In the genomic region with DNA sequence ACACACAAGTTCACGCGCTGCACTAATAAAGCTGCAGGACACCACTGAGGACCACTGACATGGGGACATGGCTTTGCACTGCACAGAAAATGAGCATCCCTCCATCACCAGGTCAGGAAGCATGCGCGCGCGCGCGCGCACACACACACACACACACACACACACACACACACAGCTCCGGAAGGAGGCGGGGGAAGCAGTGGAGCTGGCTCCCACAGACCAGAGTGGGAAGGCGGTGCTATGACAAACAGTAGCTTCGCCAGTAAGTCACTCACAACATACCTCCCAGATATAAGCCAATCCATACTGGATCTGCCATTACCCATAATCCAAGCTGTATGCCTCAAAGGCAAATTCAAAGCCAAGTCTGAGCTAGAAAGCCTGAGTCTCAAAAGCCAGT, we compare ENCODE assay signal across 9 mouse cellular contexts. TPM values are rescaled to one million over a fixed set of nuclear protein-coding genes. Genes with fewer than 3 reads are reported as not detected.
DNase-seq lines count a peak whose midpoint lies in the region; ATAC-seq and TF ChIP-seq lines count a peak whose summit lies in the region.
"Had no signal": no experiment of that assay in that cellular context is flagged by ENCODE, and none has a peak within 500 bp of the region (broad histone marks: within the 10 kb centered on the region; RNA-seq: fewer than 3 reads in every experiment).

No protein-coding gene starts in this region.

- H3K27me3 ChIP-seq in heart, embryonic 12.5 days (replicated peaks): no peaks in the 10 kb centered on the region
- no peaks in the 10 kb centered on the region for H3K27me3 ChIP-seq in limb, embryonic 14.5 days (ENCODE audit: control insufficient read depth, insufficient read depth, low read length)

- H3K36me3 ChIP-seq in heart, embryonic 12.5 days: peaks cover 51% of the 10 kb centered on the region
- H3K36me3 ChIP-seq in limb, embryonic 14.5 days (ENCODE audit: control insufficient read depth, insufficient read depth, low read length): peaks cover 42% of the 10 kb centered on the region

- H3K4me3 ChIP-seq in heart, embryonic 12.5 days: peak overlapping the region; percentile 65; the same call in 1 of the 2 replicates
- H3K4me3 ChIP-seq in limb, embryonic 14.5 days (replicated peaks; ENCODE audit: low read length): no peak overlapping the region; the same call in 1 of the 2 replicates

- no peaks in the 10 kb centered on the region; the same call in 1 of the 2 replicates for H3K9me3 ChIP-seq in heart, embryonic 12.5 days (replicated peaks)
- no peaks in the 10 kb centered on the region for H3K9me3 ChIP-seq in limb, embryonic 14.5 days (ENCODE audit: control insufficient read depth, low read length)

- ATAC-seq in heart, embryonic 12.5 days (ENCODE audit: insufficient number of reproducible peaks, low FRiP score): no peak
- ATAC-seq in limb, embryonic 14.5 days (ENCODE audit: low FRiP score, low read depth): no peak

- H3K9ac ChIP-seq in heart, embryonic 12.5 days: peak overlapping the region; percentile 76
- H3K9ac ChIP-seq in limb, embryonic 14.5 days (ENCODE audit: low read depth, low read length, severe bottlenecking): peak overlapping the region; percentile 55; the same call in 1 of the 2 replicates

- 98% methylated on average over 13 of the region's 13 CpGs for WGBS in heart, embryonic 12.5 days
- WGBS in limb, embryonic 14.5 days: 97% methylated on average over 13 of the region's 13 CpGs

- no peak overlapping the region for H3K27ac ChIP-seq in heart, embryonic 12.5 days (ENCODE audit: poor library complexity, severe bottlenecking)
- no peak overlapping the region for H3K27ac ChIP-seq in limb, embryonic 14.5 days (replicated peaks; ENCODE audit: low read depth, low read length)

- no peak for DNase-seq in heart, postnatal 4 days
- peak; percentile 50 for DNase-seq in thymus, postnatal 0 days (ENCODE audit: low spot score)
- DNase-seq in thymus, postnatal 4 days: no peak
- no peak for DNase-seq in limb, embryonic 14.5 days (ENCODE audit: low spot score)
- DNase-seq in left cerebral cortex, adult 11 months (ENCODE audit: low spot score): no peak
- DNase-seq in retina, embryonic 14.5 days (ENCODE audit: low spot score): no peak
- DNase-seq in cerebellum, postnatal 14 days: no peak
- DNase-seq: kidney, adult 2 months had no signal

- H3K4me2 ChIP-seq in heart, embryonic 12.5 days: peak overlapping the region; percentile 78
- peak overlapping the region; percentile 55; the same call in 1 of the 2 replicates for H3K4me2 ChIP-seq in limb, embryonic 14.5 days (replicated peaks; ENCODE audit: low read depth, low read length, severe bottlenecking)

- H3K4me1 ChIP-seq in heart, embryonic 12.5 days (replicated peaks): peaks cover 13% of the 10 kb centered on the region
- peaks cover 6% of the 10 kb centered on the region; the same call in 1 of the 2 replicates for H3K4me1 ChIP-seq in limb, embryonic 14.5 days (ENCODE audit: control insufficient read depth, insufficient read depth, low read length)

- no peak for TF ChIP-seq POLR2A in limb, embryonic 14.5 days (IDR thresholded peaks at IDR 0.05; ENCODE audit: borderline replicate concordance, extremely low read depth, insufficient read depth, insufficient read length)

RNA-seq across cellular contexts. Expression of gene Pold1, which starts 1.6 kb away (rescaled TPM):
- polyA plus RNA-seq in heart, embryonic 12.5 days (2016; fragmentation: Nextera tagmentation; extraction: Ambion mirVana): 63.1 and 68.1 TPM in 2 replicates
- total RNA-seq in heart, postnatal 4 days (2021): 10 to 100 TPM; 42.4 to 46.5 TPM
- polyA plus RNA-seq in thymus, postnatal 0 days (2015; fragmentation: Nextera tagmentation; extraction: Ambion mirVana): 104 and 118 TPM in 2 replicates
- 102 and 133 TPM in 2 replicates for polyA plus RNA-seq in limb, embryonic 14.5 days (2012; rRNA removed)
- polyA plus RNA-seq in limb, embryonic 14.5 days (2014; fragmentation: Nextera tagmentation; extraction: Ambion mirVana): 62.1 and 63.1 TPM in 2 replicates

RNA-seq across cellular contexts. Expression of gene Nr1h2, which starts 6.7 kb away (rescaled TPM):
- polyA plus RNA-seq in heart, embryonic 12.5 days (2016; fragmentation: Nextera tagmentation; extraction: Ambion mirVana): 54.7 and 55.3 TPM in 2 replicates
- total RNA-seq in heart, postnatal 4 days (2021): 10 to 100 TPM; 45.5 to 47.2 TPM
- polyA plus RNA-seq in thymus, postnatal 0 days (2015; fragmentation: Nextera tagmentation; extraction: Ambion mirVana): 96.9 and 101 TPM in 2 replicates
- 88.9 and 117 TPM in 2 replicates for polyA plus RNA-seq in limb, embryonic 14.5 days (2012; rRNA removed)
- 63.8 and 75.9 TPM in 2 replicates for polyA plus RNA-seq in limb, embryonic 14.5 days (2014; fragmentation: Nextera tagmentation; extraction: Ambion mirVana)

RNA-seq across cellular contexts. Expression of gene Spib, which starts 15.2 kb away (rescaled TPM):
- polyA plus RNA-seq in heart, embryonic 12.5 days (2016; fragmentation: Nextera tagmentation; extraction: Ambion mirVana): 0.15 TPM in 1 of 2 replicates, not detected in the other
- total RNA-seq in heart, postnatal 4 days (2021): under 1 TPM; 0.43 to 0.76 TPM
- 16.3 and 17.7 TPM in 2 replicates for polyA plus RNA-seq in thymus, postnatal 0 days (2015; fragmentation: Nextera tagmentation; extraction: Ambion mirVana)
- polyA plus RNA-seq in limb, embryonic 14.5 days (2012; rRNA removed): 1.1 and 1.5 TPM in 2 replicates
- polyA plus RNA-seq in limb, embryonic 14.5 days (2014; fragmentation: Nextera tagmentation; extraction: Ambion mirVana): 0.43 and 0.59 TPM in 2 replicates

RNA-seq across cellular contexts. Expression of gene Mybpc2, which starts 22.6 kb away (rescaled TPM):
- 0.94 and 1.2 TPM in 2 replicates for polyA plus RNA-seq in heart, embryonic 12.5 days (2016; fragmentation: Nextera tagmentation; extraction: Ambion mirVana)
- total RNA-seq in heart, postnatal 4 days (2021): 10 to 100 TPM; 15.3 to 15.8 TPM
- polyA plus RNA-seq in thymus, postnatal 0 days (2015; fragmentation: Nextera tagmentation; extraction: Ambion mirVana): 0.55 TPM in 2 replicates
- polyA plus RNA-seq in limb, embryonic 14.5 days (2012; rRNA removed): 0.03 TPM in 2 replicates
- polyA plus RNA-seq in limb, embryonic 14.5 days (2014; fragmentation: Nextera tagmentation; extraction: Ambion mirVana): 0.06 and 0.15 TPM in 2 replicates

RNA-seq across cellular contexts. Expression of gene Napsa, which starts 25.1 kb away (rescaled TPM):
- polyA plus RNA-seq in heart, embryonic 12.5 days (2016; fragmentation: Nextera tagmentation; extraction: Ambion mirVana): 0.12 TPM in 1 of 2 replicates, not detected in the other
- total RNA-seq in heart, postnatal 4 days (2021): under 1 TPM; 0.50 to 0.59 TPM
- polyA plus RNA-seq in thymus, postnatal 0 days (2015; fragmentation: Nextera tagmentation; extraction: Ambion mirVana): 11.1 and 11.3 TPM in 2 replicates
- 1.4 and 1.5 TPM in 2 replicates for polyA plus RNA-seq in limb, embryonic 14.5 days (2012; rRNA removed)
- polyA plus RNA-seq in limb, embryonic 14.5 days (2014; fragmentation: Nextera tagmentation; extraction: Ambion mirVana): 2.2 and 2.3 TPM in 2 replicates
